Mouse (Mus musculus) hindbrain, embryonic 10.5 days (tissue): ENCODE data around the gene Gm43552. TPM values are rescaled to one million over a fixed set of nuclear protein-coding genes. Genes with fewer than 3 reads are reported as not detected.

ENCODE experiments used
- DNase-seq: peaks from one replicate; pipeline ENCODE4 v3.0.0-alpha.2; 2017; ENCODE audit warnings: low spot score
- H3K27ac ChIP-seq: fragments of 300-500 bp; sonication (generic); 2 replicates; pipeline ENCODE4 v1.5.1; 2016; ENCODE audit warnings: mild to moderate bottlenecking, moderate library complexity
- H3K27me3 ChIP-seq: fragments of 300-500 bp; sonication (generic); 2 replicates; pipeline ENCODE4 v1.6.1; 2016; ENCODE audit warnings: mild to moderate bottlenecking; ENCODE audit not compliant: poor library complexity, insufficient read depth, severe bottlenecking
- H3K36me3 ChIP-seq: fragments of 300-500 bp; sonication (generic); 2 replicates; pipeline ENCODE4 v1.6.1; 2016; ENCODE audit warnings: mild to moderate bottlenecking, moderate library complexity
- H3K4me1 ChIP-seq: fragments of 300-500 bp; sonication (generic); replicated peaks from 2 replicates; pipeline ENCODE4 v1.6.1; 2016; ENCODE audit warnings: mild to moderate bottlenecking
- H3K4me3 ChIP-seq: fragments of 300-500 bp; sonication (generic); 2 replicates; pipeline ENCODE4 v1.5.1; 2016; ENCODE audit warnings: mild to moderate bottlenecking, moderate library complexity
- H3K9me3 ChIP-seq: fragments of 300-500 bp; sonication (generic); 2 replicates; pipeline ENCODE4 v1.6.1; 2016; ENCODE audit warnings: mild to moderate bottlenecking, moderate library complexity
- WGBS: fragments of 180-500 bp; shearing (Covaris S2); methylation state at CpG from one replicate; pipeline ENCODE4 v1.1.7; 2016; 5-methylcytosine and 5-hydroxymethylcytosine counted together
- polyA plus RNA-seq: library from polyadenylated mRNA; unstranded; fragments of >200 nt; fragmentation: Nextera tagmentation; extraction: Ambion mirVana; gene quantifications from 2 replicates; pipeline ENCODE4 v1.2.1, GENCODE M21; 2016

The Gm43552 gene
- polyA plus RNA-seq, 1 experiment from 2014 or later: not detected

DNA sequence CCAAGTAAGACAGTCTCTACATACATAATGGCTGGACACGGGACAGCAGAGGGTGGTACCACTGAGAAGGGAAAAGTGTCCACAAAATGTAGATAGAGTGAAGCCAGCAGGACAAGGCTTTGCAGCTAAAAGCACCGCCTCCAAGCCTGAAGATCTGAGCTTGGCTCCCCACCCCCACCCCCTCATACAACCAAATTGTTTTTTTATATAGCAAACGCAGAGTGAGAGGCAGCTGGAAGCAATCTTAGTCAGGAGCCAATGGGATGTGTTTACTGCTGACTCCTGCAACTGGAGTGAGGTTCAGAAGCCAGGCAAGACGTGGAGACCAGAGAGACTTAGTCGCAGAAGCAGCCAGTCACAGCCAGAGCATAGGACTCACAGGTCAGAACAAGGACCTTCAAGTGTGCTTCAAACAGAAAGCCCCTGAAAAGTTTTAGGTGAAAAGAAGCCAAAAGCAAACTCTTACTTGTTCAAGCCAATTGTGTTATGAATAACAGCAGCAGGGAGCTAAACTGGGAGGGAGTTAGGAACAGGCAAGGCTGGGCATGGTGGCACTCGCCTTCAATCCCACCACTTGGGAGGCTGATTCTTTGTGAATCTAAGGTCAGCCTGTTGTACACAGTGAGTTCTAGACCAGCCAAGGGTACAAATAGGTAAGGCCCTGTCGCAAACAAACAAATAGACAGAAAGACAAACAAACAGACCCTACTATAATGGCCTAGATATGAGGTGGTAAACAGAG is 35.4 kb downstream of the Gm43552 start:
- 66% methylated on average over 7 of the region's 7 CpGs for WGBS
- H3K36me3 ChIP-seq: peaks cover 7% of the 10 kb centered on the region; the same call in 1 of the 2 replicates
- DNase-seq: no peak
- no peaks in the 10 kb centered on the region; the same call in 1 of the 2 replicates for H3K4me1 ChIP-seq
- H3K27me3 ChIP-seq: no peaks in the 10 kb centered on the region
- no peaks in the 10 kb centered on the region for H3K9me3 ChIP-seq
- H3K27ac ChIP-seq: no peak overlapping the region
- no peak overlapping the region for H3K4me3 ChIP-seq

DNA sequence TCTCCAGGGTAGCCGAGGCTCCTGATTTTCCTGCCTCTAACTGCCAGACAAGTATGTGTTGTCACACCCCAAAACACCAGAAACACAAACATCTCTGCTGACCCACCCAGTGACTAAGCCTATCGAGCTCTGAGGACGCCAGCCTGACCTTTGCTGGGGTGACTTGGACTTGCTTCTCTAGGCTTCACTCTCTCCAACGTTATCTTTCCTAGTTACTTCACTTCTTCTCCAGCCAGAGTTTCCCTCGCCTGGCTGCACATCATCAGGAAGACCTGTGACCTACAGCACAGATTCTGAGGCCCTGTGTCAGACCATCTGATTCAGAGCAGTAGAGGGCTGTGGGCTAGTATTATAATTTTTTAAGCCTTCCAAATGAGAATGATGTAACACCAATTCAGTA is 37.9 kb downstream of the Gm43552 start:
- 71% methylated on average over 5 of the region's 5 CpGs for WGBS
- Histone ChIP-seq H3K27me3 (no peaks in the 10 kb centered on the region), H3K36me3 (peaks cover 14% of the 10 kb centered on the region; the same call in 1 of the 2 replicates), H3K27ac (no peak overlapping the region), H3K4me3 (no peak overlapping the region), H3K9me3 (no peaks in the 10 kb centered on the region), H3K4me1 (no peaks in the 10 kb centered on the region; the same call in 1 of the 2 replicates)
- DNase-seq: no peak

DNA sequence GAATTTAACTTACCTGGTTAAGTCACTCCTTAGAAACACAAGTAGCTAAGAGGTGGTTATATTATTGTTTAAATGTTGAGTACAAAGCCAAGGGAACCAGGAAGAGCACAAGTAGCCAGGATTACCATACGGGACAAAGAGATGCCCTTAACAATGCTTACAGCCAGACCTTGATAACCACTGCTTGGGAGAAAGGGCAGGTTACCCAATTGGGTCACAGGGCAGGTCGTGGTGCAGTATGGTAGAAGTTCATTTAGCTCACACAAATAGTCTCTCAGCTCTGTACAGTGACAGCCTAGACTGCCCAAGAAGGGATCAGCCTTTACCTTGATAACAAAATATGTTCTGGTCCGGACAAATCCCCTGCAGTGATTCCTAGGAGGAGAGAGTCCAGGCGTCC is 43.7 kb downstream of the Gm43552 start:
- 86% methylated on average over 4 of the region's 4 CpGs for WGBS
- DNase-seq: no peak
- H3K9me3 ChIP-seq: no peaks in the 10 kb centered on the region
- peaks cover 20% of the 10 kb centered on the region; the same call in 1 of the 2 replicates for H3K36me3 ChIP-seq
- H3K4me1 ChIP-seq: no peaks in the 10 kb centered on the region
- H3K27me3 ChIP-seq: no peaks in the 10 kb centered on the region
- no peak overlapping the region for H3K27ac ChIP-seq
- H3K4me3 ChIP-seq: no peak overlapping the region

DNA sequence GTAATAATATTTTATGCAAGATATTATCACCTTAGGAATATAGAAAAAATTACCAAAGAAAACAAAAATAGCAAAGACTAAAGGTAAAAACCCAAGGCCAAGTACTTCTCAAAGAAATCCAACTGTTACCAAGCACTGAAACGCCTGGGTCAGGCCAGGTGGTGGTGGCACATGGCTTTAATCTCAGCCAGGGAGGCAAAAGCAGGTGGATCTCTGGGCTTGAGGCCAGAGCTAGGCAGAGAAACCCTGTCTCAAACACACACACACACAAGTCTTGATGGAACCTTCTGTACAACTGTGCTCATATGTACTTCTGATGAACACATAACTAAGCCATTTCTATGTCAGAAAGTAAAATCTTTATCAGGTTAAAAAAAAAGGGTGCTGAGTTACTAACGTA is 44.8 kb downstream of the Gm43552 start:
- DNase-seq: no peak
- Histone ChIP-seq H3K4me3 (no peak overlapping the region), H3K9me3 (no peaks in the 10 kb centered on the region), H3K36me3 (peaks cover 20% of the 10 kb centered on the region; the same call in 1 of the 2 replicates), H3K27me3 (no peaks in the 10 kb centered on the region), H3K27ac (no peak overlapping the region), H3K4me1 (no peaks in the 10 kb centered on the region)
- WGBS: 78% methylated on average over 2 of the region's 2 CpGs

DNA sequence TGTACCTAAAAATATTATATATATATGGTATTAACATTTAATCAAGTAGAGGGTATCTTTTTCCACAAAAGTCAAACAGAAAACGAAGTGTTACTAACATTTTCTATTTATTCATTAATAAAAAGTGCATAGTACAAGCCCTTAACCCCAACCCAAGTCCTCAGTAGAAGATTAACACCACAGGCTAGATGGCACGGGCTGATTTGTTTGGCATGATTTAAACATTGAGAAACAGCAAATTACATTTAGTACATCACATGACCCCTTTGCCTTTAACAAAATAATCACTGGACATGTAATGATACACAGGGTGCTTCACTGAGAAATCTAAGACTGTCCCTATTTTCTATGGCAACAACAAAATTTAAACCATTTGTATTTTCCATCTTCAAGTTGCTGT is 45.9 kb downstream of the Gm43552 start:
- Histone ChIP-seq H3K4me3 (no peak overlapping the region), H3K36me3 (peaks cover 17% of the 10 kb centered on the region; the same call in 1 of the 2 replicates), H3K9me3 (no peaks in the 10 kb centered on the region), H3K27ac (no peak overlapping the region), H3K4me1 (no peaks in the 10 kb centered on the region), H3K27me3 (no peaks in the 10 kb centered on the region)
- 85% methylated on average over 2 of the region's 2 CpGs for WGBS
- DNase-seq: no peak

DNA sequence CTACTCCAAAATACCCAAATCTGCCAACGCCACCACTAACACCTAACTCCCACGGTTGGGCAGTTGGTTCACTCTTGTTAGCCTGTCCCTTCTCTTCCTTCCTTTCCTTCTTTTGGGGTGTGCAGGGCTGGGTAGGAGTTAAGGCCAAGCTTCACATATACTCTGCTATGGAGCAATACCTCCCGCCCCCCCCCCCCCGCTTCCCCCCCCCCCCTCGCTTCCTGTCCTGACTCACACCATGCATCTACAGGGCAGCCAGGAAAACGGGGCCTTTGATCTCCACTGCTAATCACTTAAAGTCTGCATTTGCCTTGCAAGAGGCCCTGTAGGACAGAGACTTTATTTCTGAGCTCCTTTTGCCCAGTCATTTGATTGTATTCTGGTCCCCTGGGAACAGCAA is 47.7 kb downstream of the Gm43552 start:
- 77% methylated on average over 4 of the region's 6 CpGs for WGBS
- DNase-seq: no peak
- peaks cover 8% of the 10 kb centered on the region; the same call in 1 of the 2 replicates for H3K36me3 ChIP-seq
- H3K4me1 ChIP-seq: no peaks in the 10 kb centered on the region
- no peaks in the 10 kb centered on the region for H3K9me3 ChIP-seq
- no peaks in the 10 kb centered on the region for H3K27me3 ChIP-seq
- no peak overlapping the region for H3K27ac ChIP-seq
- no peak overlapping the region for H3K4me3 ChIP-seq

DNA sequence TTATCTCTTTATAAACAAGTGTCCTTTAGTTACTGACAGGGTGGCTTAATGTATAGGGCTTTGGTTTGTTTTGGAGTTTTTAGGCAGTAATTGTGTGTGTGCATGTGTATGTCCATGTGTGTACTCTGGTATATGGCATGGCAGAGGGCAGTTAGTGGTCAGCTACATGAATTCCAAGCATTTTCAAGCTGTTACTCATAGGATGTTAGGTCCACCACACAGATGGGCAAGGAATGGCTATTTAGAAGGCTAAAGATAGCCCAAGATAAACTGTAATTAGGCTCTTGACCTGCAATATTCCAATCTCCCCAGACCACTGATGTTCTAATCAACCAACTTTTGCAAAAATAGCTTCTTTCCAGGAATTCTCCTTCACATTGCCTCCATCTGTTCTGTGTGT is 54.6 kb downstream of the Gm43552 start:
- H3K4me1 ChIP-seq: peaks cover 18% of the 10 kb centered on the region
- H3K4me3 ChIP-seq: no peak overlapping the region

DNA sequence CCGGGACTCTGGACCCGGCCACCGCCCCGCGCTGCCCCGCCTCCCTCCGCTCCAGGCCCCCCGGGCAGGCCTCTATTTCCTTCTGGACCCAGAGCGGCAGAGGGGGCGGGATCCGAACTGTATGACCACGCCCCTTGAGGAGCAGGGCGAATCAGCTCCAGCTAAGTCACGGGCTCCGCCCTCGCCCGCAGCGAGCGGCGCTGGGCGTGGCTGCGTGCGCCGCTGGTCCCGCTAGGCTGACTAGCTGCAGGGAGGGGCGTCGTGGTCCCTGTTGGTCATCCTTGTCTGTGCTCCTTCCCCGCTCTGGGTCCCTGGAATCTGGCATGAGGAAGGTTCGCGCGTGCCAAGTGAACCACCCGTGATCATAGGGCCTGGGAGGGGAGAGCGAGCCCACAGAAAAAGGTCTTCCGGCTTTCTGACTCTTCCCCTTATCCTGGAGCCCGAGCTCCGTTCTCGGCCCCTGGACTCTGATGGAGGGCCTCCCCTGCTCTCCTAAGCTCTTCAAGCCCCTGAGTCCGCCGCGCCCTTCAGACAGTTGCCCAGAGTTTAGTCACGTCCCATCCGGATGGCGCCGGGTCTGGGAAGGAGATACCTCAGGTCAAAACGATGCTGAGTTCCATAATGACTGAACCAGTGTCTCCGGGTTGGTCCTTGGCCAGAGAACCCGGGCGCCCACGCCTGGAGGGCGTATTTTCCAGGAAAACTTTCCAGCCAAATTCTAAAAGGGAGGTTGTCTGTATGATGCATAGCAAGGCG is 56.6 kb downstream of the Gm43552 start, which contains the start of gene Ugdh:
Gene Ugdh, minus strand, starts transcription at position 144 of the 756 bp plus-strand sequence.
- DNase-seq: peak; percentile 97
- H3K36me3 ChIP-seq: no peaks in the 10 kb centered on the region; the same call in 1 of the 2 replicates
- peak within 1 kb of the TSS; percentile 79 for H3K4me3 ChIP-seq
- 1% methylated on average over 51 of the region's 51 CpGs for WGBS
- peak within 1 kb of the TSS; percentile 89 for H3K27ac ChIP-seq
- no peaks in the 10 kb centered on the region for H3K27me3 ChIP-seq
- H3K9me3 ChIP-seq: no peaks in the 10 kb centered on the region
- peaks cover 18% of the 10 kb centered on the region for H3K4me1 ChIP-seq

More for the DNA sequence above, 54.6 kb downstream of the Gm43552 start:
- Histone ChIP-seq H3K27ac (no peak overlapping the region), H3K9me3 (no peaks in the 10 kb centered on the region), H3K27me3 (no peaks in the 10 kb centered on the region), H3K36me3 (no peaks in the 10 kb centered on the region)
- DNase-seq: no peak

DNA sequence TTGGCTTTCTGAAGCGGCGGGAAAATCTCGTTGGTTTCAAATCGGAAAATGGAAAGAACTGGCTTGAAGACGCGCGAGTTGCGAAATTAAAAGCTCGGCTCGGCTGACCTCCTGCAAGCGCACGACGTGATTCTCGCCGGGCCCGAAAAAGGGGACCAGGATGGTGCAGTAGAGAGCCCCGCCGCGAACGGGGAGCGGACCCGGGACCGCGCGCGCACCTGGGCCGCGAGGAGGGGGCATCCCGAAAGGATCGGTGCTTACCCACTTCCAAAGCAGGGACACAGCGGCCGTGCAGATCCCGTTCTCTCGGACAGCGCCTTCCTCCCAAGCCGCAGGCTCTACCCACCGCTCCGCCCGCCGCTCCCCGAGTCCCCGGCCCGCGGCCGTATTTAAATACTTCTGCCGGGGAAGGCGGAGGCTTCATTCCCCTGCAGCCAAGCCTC is 57.2 kb downstream of the Gm43552 start:
- no peak for DNase-seq
- H3K36me3 ChIP-seq: peaks cover under 1% of the 10 kb centered on the region; the same call in 1 of the 2 replicates
- peak overlapping the region; percentile 79 for H3K4me3 ChIP-seq
- no peaks in the 10 kb centered on the region for H3K27me3 ChIP-seq
- H3K4me1 ChIP-seq: peaks cover 18% of the 10 kb centered on the region
- WGBS: 1% methylated on average over 47 of the region's 47 CpGs
- peak overlapping the region; percentile 89 for H3K27ac ChIP-seq
- no peaks in the 10 kb centered on the region for H3K9me3 ChIP-seq

DNA sequence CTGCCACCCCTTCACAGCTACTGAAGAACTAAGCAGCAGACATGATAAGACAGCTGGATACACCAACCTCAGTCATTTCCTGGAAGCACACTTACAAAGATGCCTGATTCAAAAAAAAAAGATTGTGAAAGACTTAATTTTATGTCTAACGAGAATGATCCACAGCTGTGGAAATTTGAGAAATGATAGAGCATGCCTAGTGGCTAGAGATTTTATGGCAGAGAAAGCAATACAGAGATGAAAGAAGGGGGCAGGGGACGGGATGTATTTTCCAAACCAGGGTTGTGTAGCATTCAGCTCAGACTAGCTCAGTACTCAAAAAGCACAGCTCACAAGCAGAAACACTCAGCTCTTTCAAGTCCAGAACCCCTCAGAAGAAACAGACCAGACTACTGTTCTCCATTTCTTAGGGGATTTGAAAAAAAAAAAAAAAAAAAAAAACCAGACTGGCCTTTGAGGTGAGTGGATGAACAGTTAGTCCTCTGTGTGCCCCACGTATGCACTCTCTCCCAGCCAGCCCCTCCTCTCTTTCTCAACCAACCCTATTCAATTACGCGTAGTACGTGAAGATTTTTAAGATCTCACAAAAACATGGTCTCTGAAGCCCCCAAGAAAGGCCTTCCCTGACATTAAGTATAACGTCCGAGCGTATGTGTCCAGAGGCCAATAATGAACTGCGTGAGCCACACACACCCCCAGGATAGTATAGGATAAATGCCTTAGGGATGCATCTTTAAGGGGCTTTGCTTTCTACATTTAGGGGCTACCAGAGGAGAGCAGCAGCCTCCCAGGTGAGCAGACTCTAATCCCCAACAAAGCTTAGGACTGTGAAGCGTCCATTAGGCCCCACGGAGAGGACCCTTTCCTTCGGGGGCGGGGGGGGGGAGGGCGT is 57.9 kb downstream of the Gm43552 start:
- Histone ChIP-seq H3K4me3 (peak overlapping the region; percentile 79), H3K4me1 (peaks cover 18% of the 10 kb centered on the region)
- no peak for DNase-seq

DNA sequence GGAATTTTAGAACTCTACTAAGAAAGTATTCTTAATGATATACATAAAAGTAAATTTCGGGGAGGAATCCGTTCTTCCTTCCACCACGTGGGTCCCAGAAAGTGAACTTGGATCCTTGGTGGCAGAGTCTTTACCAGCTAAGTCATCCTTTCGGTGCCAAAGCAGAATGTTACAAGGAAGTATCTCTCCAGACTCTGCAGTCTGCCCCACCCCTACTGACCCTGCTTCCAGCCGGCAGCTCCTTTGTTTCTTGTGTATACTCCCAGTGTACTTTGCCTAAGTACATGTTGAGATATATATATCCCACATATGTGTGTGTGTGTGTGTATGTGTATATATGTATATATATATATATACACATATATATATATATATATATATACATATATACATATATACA is 63.2 kb downstream of the Gm43552 start:
- Histone ChIP-seq H3K36me3 (peaks cover 28% of the 10 kb centered on the region), H3K27me3 (no peaks in the 10 kb centered on the region), H3K4me1 (peaks cover 5% of the 10 kb centered on the region), H3K4me3 (no peak overlapping the region), H3K9me3 (no peaks in the 10 kb centered on the region), H3K27ac (no peak overlapping the region)
- no peak for DNase-seq
- WGBS: 90% methylated on average over 5 of the region's 5 CpGs

More for the DNA sequence above, 57.9 kb downstream of the Gm43552 start:
- Histone ChIP-seq H3K27me3 (no peaks in the 10 kb centered on the region), H3K9me3 (no peaks in the 10 kb centered on the region), H3K27ac (peak overlapping the region; percentile 89), H3K36me3 (peaks cover 4% of the 10 kb centered on the region; the same call in 1 of the 2 replicates)
- 7% methylated on average over 15 of the region's 15 CpGs for WGBS

DNA sequence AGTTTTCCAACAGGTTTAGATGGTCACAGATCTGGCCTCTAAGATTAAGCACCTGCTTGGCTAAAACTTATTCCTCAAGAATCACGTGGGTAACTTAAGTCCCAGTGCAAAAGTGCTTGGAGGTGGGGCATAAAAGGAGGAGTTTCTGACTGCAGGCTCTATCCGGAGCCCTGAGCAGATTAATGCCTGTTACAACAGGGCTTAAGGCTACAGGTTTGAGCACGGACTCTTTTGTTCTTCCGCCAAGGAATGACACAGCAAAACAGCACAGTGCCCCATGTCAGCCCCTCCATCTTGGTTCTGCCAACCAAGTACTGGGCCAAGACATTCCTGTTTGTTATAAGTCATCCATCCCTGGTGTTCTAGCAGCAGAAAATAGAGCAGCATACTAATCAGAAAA is 64.3 kb downstream of the Gm43552 start:
- 64% methylated on average over 4 of the region's 4 CpGs for WGBS

More for the DNA sequence above, 64.3 kb downstream of the Gm43552 start:
- Histone ChIP-seq H3K4me3 (no peak overlapping the region), H3K27ac (peak overlapping the region; percentile 18; the same call in 1 of the 2 replicates), H3K36me3 (peaks cover 37% of the 10 kb centered on the region), H3K27me3 (no peaks in the 10 kb centered on the region), H3K9me3 (no peaks in the 10 kb centered on the region), H3K4me1 (no peaks in the 10 kb centered on the region)
- DNase-seq: no peak
